Mouse (Mus musculus) mature B cell (primary cell): ENCODE measurements around the gene Desi1.

Experiments
- in situ Hi-C: fragments of 300-500 bp; cut with MboI; formaldehyde crosslinking; loops from 2 replicates; pipeline ENCODE4 v1.14.3; 2019

Desi1 gene

DNA sequence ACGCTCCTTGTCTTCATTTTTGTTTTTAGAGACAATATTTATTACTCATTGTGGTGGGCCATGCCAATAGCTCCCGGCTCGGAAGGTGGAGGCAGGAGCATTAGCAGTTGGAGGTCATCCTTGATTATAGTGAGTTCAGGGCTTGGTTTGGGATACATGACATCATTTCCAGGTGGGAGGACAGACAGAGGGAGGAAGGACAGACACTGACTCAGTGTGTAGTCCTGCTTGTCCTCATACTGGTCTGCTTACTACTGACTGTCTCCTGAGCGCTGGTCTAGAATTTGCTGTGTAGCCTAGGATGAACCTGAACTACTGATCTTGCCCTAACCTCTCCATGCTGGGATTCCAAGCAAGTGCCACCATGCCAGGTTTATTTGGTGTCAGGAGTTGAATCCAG is at the start of gene Desi1:
Desi1 (minus strand) TSS at position 101 of the 400 bp plus-strand sequence.
- in situ Hi-C loops, result no loop called here

DNA sequence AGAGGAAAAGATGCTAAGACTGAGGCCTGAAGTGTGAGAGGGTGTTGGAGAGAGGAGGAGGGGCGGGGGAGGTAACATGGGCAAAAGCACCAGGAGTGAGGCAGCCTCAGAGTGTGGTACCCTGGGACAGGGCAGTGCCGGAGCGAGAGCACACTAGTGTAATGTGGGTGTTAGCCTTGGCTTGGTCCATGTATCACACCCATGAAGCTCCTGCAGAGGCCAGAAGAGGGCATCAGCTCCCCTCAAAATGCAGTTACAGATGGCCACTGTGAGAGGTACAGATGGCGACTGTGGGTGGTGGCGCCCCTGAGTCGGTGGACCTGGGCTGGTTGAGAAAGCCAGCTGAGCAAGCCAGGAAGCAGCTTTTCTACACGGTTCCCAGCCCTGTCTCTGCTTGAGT is 47.5 kb upstream of the Desi1 start:
- in situ Hi-C loops, result no loop called here

DNA sequence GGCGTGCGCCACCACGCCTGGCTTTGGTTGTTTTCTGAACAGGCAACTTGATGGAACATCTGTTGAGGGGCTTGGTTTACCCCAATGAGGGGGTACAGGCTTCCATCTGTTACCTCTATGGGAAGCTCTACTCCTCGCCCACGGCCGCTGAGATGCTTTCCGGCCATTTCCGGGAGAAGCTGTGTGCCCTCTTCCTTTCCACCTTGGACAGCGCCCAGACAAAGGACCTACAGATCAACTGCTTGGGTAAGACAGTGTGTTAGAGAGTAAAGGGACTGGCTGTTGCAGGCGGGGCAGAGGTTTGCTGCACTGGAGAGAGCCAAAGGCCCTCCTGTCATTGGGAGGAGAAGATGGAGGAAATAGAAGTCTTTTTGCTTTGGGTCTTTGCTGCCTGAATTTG is 46.2 kb upstream of the Desi1 start:
- in situ Hi-C loops, result no loop called here

DNA sequence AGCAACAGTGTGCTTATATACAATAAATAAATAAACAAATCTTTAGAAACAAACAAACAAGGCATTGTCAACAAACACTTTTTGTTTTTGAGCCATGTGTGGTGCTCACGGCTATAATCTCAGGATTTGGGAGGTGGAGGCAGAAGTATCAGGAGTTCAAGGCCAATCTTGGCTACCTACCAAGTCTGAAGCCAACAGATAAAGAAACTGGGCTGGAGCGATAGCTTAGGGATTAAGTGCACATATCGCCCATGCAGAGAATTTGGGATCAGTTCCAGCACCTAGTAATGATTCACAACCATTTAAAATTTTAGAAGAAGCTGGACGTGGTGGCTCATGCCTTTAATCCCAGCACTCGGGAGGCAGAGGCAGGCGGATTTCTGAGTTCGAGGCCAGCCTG is 39.8 kb upstream of the Desi1 start:
- in situ Hi-C loops, result no loop called here

DNA sequence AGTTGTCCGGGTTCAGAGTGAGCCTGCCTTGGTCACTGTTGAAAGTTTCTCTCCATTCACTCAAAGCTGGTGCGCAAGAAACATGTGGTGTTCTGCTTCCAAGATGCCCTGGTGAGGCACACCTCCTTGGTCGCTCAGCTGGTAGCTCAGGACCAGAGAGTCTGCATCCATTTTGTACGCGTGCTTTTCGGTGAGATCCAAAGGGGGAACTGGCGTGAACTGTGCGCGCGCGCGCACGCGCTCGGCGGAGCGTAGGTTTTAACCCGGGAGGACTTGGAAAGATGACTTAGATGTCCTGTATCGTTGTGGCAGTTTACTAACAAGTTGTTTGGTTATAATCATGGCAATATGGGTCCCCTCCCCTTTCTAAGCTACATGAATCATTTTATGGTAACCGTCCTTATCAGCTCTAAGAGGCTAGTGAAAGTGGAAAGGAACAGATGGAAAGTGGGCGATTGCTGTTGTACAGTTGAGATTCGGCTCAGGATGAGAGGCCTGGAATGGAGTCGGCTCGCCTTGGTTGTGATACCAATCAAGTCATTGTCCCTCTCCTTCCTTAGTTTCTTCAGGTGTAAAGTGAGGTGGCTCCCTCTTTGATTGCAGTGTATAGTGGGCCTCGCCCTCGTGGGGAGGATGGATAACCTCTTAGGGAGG is 38.3 kb upstream of the Desi1 start:
- in situ Hi-C loops, result no loop called here

DNA sequence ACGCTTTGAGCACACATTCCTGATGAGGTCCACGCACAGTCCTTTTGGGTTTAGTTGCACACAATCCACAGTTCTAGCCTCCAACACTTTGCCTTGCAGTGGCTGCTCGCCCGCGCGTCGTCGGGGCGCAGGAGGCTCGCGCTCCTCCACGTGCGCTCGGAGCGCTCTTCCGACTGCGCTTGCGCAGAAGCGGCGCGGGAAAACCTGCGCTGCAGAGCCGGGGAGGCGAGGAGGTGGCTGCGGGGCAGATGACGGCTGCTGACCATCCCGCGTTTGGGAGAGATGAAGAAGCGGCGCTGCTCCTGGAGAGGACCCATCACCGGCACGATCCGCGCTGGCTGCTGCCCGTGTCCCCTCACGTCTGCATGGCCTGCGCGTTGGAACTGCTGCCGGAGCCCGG is 36.2 kb upstream of the Desi1 start, which contains the start of gene Mei1:
Mei1 (plus strand) TSS at position 99 of the 400 bp plus-strand sequence.
- in situ Hi-C loops, result no loop called here

DNA sequence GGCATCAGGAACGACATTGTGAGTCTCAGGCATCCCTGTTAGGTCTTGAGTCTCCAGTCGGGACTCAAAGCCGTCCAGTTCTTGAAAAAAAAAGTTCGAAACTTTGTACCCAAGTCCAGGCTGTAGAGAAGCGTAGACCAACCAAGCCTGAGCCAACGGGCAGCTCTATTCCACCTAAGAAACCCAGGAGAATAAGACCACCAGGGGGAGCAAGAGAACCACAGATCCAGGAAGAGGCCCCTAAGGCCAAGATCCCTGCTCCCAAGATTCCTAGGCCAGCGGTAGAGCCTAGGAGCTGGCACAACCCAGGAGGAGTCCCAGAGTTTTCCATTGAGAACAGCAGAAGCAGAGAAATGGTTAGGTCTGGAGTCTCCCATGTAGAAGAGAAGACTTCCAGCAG is 31.8 kb upstream of the Desi1 start:
- in situ Hi-C loops, result no loop called here

DNA sequence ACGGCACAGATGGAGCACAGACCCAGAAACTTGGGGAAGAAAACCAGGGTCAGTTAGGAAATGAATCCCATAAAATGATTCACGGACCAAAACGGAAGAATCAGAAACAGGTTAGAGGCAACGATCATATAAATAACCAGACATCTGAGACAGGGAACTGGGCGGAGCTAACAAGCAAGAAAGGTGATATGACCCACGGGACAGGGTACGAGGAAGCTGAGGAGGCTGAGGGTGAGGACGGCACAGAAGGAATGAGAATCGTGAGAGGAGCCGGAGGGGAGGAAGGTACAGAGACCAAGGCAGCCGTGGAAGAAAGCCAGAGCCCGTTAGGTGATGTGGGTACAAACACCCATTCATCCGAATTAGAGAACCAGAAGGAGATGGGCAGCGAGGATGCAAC is 30.2 kb upstream of the Desi1 start:
- in situ Hi-C loops, result no loop called here

DNA sequence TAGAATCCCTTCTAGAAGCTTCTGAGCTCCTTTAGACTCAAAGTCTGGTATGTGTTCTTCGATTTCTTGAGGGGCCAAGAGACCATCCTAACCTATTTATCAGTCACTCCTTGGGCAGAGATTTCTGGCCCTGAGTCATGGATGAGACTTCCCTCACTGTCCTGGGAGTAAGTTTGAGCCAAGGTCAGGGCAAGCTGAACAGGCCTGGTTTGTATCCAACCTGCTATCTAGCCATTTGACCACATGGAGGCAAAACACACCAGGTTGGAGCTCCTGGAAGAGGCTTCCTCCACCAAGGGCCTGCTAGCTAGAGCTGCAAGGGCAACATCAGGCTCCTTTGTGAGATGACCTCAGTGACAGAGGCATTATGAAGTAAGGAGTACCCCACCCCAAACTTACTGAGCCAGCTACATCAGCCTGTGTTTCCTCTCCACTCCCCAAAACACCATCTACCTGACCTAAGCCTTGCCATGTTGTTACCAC is 25.1 kb upstream of the Desi1 start, which contains the start of gene 4930407I10Rik:
4930407I10Rik (plus strand) TSS at position 433 of the 483 bp plus-strand sequence.
- in situ Hi-C loops, result no loop called here

DNA sequence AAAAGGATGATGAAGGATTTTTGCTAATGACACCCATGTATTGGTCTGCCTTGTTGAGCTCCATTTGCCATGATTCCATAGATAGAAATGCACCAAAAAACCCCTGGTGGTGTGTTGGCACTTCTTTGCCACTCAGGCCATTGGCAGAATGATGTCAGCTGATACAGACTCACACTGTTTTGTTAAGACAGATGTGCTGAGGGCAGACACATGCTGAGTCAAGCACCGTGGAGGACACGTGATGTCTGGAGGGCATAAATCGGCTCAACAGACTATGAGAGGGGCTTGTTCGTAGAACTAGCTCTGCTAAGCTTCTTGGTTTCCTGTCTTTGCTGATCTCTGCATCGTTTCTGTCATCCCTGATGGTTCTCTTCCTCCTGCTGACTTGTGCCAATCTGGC is 18.9 kb upstream of the Desi1 start:
- in situ Hi-C loops, result no loop called here

DNA sequence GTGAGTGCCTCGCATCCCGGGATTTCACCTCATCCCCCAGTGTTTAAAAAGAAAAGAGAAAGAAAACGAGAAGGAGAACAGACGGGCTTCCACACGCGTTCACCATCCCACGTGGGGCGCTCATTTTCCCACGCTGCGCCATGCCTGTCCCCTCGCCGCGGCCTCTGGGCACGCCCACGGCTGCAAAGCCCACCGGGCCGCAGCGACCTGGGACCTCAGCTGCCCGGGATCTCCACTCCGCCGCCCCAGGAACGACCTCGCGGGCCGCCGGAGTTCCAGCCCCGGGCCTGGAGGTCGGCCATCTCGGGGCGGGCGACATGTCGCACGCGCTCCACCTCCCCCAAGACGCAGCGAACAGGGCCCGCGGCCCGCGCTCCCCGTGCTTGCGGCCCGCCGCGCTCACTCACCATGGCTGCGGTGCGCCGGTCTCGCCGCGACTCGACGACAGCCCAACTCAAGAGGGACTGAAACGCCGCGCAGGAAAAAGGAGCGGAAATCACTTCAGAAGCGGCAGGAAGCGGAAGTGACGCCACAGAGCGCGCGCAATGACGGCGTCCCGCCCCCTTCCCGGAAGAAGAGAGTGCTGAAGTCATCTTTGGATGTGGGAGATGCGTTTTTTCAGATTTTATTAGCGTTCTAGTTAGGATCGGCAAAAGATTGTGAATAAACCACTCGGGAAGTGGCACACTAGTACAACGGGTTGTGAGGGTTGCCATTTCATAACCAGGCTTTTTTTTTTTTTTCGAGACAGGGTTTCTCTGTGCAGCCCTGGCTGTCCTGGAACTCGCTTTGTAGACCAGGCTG is 13.6 kb upstream of the Desi1 start, which contains the start of gene Snu13:
Snu13 (minus strand) TSS at position 519 of the 804 bp plus-strand sequence.
- in situ Hi-C loops, result no loop called here

DNA sequence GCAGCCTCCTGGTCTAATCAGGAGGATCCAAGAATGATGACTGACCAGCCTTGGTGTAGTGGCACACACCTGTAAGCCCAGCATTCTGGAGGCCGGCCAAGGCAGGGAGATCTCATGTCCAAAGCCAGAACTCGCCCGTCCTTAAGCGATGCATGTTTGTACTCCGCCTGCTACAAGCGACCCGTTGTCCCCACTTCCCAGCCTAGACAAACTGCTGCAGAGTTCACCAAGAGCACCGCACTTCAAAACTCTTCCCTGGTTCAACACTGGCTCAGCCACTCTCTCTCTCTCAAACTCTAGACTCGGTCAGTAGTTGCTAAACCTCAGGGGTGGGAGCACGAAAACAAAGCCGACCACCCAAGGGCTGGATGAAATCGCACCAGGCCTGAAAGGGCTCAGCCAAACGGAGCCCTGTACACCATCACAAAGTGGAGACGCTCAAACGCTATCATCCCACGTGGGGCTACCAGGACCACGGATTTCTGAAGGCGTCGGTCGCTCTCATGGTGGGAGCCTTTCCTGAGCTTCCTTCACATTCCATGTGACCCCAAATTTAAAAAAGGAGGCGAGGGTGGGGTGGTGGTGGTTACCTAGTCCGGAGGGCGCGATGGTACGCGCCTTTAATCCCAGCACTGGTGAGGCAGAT is 12.7 kb upstream of the Desi1 start:
- in situ Hi-C loops, result no loop called here

DNA sequence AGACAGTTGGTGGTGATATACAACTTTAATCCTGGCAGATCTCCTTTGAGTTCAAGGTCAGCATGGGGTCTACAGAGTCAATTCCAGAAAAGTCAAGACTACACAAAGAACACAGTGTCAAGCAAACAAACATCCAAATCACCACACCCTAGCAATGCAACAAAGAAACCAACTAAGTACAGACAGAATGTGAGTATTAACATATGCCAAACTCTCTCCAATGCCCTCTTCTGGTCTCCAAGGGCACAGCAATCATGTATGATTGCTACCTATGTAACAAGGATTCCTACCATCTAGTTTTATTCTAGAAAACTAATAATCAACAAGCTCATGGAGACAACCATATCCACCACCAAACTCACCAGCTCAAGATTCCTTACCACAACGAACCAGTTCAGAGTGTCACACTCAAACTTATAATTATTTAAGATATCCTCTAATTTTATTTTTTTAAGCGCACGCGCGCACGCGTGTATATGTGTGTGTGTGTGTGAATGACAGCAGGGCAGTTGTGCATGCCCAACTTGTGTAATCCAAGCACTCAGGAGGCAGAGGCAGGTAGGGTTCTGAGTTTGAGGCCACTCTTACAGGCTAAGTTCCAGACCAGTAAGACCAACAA is 10.6 kb upstream of the Desi1 start:
- in situ Hi-C loops, result no loop called here

DNA sequence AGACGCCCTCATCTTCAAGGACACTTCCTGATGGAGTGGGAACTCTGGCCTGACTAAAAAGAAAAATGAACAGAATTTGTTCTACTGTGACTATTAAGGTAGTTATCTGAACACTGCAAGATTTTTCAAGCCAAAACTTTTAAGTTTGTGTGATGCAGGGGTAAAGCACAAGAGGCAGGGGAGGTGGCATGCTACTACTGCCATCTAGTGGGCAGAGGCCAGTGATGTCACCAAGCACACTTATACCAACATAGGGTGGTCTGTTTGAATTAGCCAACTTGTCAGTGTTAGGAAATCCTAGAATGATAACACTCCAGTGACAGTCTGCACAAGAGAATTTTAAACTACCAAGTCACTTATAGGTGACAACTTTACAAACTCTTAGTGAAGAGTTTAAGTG is 7.0 kb upstream of the Desi1 start:
- in situ Hi-C loops, result no loop called here

DNA sequence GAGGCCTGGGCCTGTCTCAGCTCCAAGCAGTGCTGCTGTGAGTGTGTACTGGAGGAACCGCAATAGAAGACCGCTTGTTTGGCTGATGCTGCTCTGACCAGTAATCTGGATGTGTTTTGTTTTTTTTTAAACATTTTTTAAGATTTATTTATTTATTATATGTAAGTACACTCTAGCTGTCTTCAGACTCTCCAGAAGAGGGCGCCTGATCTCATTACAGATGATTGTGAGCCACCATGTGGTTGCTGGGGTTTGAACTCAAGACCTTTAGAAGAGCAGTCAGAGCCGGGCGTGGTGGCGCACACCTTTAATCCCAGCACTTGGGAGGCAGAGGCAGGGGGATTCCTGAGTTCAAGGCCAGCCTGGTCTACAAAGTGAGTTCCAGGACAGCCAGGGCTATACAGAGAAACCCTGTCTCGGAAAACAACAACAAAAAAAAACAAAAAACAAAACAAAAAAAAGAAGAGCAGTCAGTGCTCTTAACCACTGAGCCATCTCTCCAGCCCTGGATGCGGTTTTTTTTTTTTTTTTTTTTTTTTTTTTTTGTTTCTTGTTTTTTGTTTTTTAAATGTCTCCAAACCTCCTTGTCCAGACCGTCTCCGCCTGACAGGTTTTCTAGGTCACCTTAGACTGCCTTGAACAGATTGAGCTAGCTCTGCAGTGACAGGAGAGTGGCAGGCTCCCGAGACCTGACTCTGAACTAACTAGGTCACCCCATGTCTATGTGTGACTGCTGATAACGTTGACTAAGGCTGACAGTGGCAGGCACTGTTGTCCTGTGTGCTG is 2.4 kb upstream of the Desi1 start:
- in situ Hi-C loops, result no loop called here

DNA sequence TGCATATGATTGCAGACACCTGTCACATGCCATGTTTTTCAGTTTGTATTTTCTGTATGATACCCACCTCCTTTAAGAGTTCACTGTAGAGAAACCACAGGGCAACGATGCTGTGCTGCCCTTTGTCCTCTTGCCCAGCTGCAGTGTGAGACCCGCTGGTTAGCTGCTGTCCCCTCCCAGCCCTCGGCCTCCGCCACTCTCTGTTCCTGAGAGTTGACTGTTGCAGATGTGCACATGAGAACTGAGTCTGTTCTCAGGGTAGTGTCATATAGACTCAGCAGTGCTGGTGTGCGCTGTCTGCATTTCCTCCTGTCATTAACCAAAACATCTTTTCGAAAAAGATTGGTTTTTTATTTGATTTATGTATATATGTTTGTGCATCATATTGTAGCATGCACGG is 1.3 kb downstream of the Desi1 start:
- in situ Hi-C loops, result no loop called here

DNA sequence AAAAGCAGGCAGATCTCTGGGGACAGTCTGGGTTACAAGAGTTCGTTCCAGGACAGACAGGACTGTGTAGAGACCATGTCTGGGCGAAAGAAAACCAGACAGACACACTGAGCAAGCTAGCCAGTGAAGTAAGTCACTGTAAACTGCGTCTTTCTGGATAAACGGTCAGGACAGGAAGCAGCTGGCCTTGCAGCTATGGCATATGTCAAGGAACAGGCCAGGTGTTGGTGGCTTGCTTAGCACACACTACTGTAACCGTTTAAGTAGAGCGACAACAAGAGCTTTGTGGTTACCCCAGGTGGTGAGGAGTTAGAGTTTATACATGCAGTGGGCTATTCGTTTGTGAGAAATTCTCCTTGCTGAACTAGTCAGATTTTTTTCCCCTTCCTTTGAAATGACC is 5.9 kb downstream of the Desi1 start:
- in situ Hi-C loops, result no loop called here

DNA sequence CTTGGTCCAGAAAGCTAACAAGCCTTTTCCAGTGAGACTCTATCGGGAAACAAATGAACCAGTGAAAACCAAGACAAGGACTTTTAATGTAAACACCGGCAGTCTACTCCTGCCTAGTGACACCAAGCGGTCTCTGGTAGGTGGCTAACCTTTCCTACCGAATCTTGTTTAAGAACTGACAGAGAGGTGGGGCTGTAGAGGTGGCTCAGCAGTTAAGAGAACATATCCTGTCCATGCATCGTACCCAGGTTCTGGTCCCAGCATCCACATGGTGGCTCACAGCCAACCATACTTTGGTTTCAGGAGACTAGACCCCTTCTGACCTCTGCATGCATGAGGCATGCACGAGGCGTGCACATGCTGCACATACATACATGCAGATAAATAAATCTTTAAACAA is 6.4 kb downstream of the Desi1 start:
- in situ Hi-C loops, result no loop called here

DNA sequence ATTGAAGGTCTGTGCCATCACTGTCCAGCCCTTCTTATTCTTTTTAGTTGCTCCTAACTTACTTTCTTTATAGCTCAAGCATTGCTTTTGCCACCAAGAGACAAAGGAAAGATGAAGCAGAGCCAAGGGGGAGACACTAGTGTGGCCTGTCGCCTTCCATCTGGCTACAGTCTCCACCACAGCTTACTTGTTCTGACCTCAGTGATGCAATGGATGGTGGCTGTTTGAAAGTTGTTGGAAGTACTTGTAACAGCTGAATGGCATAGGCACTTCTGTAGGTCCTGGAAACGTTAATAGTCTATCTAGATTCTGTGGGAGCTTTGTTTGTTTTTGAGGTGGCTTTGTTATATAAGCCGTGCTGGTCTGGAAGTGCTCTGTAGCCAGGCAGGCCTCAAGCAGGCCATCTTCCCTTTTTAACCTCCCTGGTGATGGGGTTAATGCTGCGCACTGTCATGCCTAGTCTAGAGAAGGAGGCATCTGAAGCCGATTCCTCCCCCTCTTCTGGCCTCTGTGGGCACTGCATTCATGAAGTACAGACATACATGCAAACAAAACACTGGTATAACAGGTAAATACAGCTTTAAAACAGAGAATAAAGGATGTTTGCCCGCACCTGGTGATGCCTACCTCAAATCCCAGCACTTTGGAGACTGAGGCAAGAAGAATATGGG is 9.6 kb downstream of the Desi1 start:
- in situ Hi-C loops, result no loop called here

DNA sequence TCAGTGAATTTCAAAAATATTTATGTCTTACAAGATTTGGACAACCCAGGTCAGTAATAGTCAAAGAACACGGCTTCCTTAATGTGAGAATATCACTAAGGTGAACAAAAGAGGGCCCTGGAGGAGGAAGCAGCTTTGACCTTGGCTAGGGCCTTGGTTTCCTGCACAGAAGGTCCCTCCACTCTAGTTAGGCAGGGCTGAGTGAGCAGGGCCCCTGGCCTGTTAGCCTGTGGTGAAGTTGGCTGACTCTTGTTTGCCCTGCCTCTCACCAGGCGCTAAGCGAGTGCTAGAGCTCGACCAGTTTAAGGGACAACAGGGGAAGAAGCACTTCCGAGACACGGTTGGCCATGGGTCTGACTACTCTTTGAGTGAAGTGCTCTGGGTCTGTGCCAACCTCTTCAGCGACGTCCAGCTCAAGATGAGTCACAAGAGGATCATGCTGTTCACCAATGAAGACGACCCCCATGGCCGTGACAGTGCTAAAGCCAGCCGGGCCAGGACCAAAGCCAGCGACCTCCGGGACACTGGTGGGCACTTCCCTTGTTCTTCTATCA is 11.1 kb downstream of the Desi1 start:
- in situ Hi-C loops, result no loop called here

DNA sequence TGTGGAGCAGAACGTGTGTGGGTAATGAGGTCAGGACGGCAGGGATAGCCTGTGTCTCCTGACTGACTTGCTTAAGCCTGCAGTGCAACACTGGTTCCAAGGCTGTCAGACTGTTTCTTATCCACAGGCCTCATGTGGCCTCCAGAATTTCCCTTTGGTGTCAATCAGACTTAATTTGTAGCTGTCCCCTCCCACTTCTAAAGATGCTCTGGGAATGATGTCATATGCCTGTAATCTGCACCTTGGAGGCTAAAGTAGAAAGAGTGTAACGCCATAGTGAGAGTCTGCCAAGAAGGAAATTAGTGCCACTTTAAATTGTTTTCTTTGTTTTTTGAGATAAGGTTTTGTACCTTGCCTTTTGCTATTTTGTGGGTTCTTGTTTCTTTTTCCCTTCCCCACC is 14.4 kb downstream of the Desi1 start:
- in situ Hi-C loops, result no loop called here
